Mouse (Mus musculus) liver, embryonic 14.5 days (tissue): ENCODE measurements around the gene Snu13. TPM values are rescaled to one million over a fixed set of nuclear protein-coding genes. Genes with fewer than 3 reads are reported as not detected.

Source experiments
- ATAC-seq: fragments of 200-750 bp; cut with Nextera tagmentation; 2 replicates; pipeline ENCODE4 v1.8.0; 2017; ENCODE audit warnings: moderate number of reproducible peaks, mild to moderate bottlenecking, moderate library complexity; ENCODE audit not compliant: insufficient read depth
- DNase-seq, 3 experiments: peaks; one replicate each; pipeline ENCODE4 v3.0.0-alpha.2; 2012 to 2013; ENCODE audit warnings: low read depth in 3 of 3, low spot score in 3 of 3
- H3K27ac ChIP-seq: fragments of 300-500 bp; sonication (generic); 2 replicates; pipeline ENCODE4 v1.5.1; 2014; ENCODE audit warnings: moderate library complexity, mild to moderate bottlenecking, control low read depth, inconsistent platforms
- H3K27me3 ChIP-seq: fragments of 300-500 bp; sonication (generic); 2 replicates; pipeline ENCODE4 v1.6.1; 2014; ENCODE audit warnings: mild to moderate bottlenecking, low read length, moderate library complexity; ENCODE audit not compliant: control insufficient read depth, insufficient read depth
- H3K36me3 ChIP-seq: fragments of 300-500 bp; sonication (generic); replicated peaks from 2 replicates; pipeline ENCODE4 v1.6.1; 2014; ENCODE audit warnings: low read depth; ENCODE audit not compliant: control insufficient read depth, insufficient read depth
- H3K4me1 ChIP-seq, 2 experiments: fragments of 200-500 bp in 1 of 2; fragments of 300-500 bp in 1 of 2; sonication (generic) in 1 of 2; replicated peaks; 2 replicates each; pipeline ENCODE4 v1.6.1; 2012 to 2014; ENCODE audit warnings: antibody characterized with exemption in 1 of 2, inconsistent platforms in 1 of 2, low read length in 1 of 2; ENCODE audit not compliant: control insufficient read depth in 2 of 2, insufficient read depth in 2 of 2
- H3K4me2 ChIP-seq: fragments of 300-500 bp; sonication (generic); 2 replicates; pipeline ENCODE4 v1.6.1; 2014; ENCODE audit warnings: low read depth, mild to moderate bottlenecking, control low read depth, moderate library complexity
- H3K4me3 ChIP-seq, 2 experiments: fragments of 200-500 bp in 1 of 2; fragments of 300-500 bp in 1 of 2; sonication (generic) in 1 of 2; 2 replicates each; pipeline ENCODE4 v1.5.1; 2012 to 2014; ENCODE audit warnings: low read depth in 2 of 2, low read length in 2 of 2, mild to moderate bottlenecking in 2 of 2, control low read depth in 1 of 2, inconsistent platforms in 1 of 2, moderate library complexity in 1 of 2; ENCODE audit not compliant: insufficient read depth in 1 of 2
- H3K9ac ChIP-seq: fragments of 300-500 bp; sonication (generic); replicated peaks from 2 replicates; pipeline ENCODE4 v1.6.1; 2014; ENCODE audit warnings: mild to moderate bottlenecking, control low read depth, moderate library complexity
- H3K9me3 ChIP-seq: fragments of 300-500 bp; sonication (generic); 2 replicates; pipeline ENCODE4 v1.6.1; 2016; ENCODE audit warnings: low read length, mixed read lengths; ENCODE audit not compliant: control insufficient read depth
- CTCF ChIP-seq: IDR thresholded peaks from 2 replicates; pipeline ENCODE4 v1.5.1; 2016; ENCODE audit warnings: antibody characterized with exemption, low read depth, control low read depth
- EP300 ChIP-seq: IDR thresholded peaks from 2 replicates; pipeline ENCODE4 v1.6.1; 2016; ENCODE audit warnings: antibody characterized with exemption, low read depth
- WGBS: fragments of 180-500 bp; shearing (Covaris S2); extraction: QIAGEN DNeasy Blood & Tissue Kit; methylation state at CpG from one replicate; pipeline ENCODE4 v1.1.7; 2014; ENCODE audit not compliant: insufficient replicate concordance; 5-methylcytosine and 5-hydroxymethylcytosine counted together
- polyA plus RNA-seq, 2 experiments: library from polyadenylated mRNA; depleted of rRNA in 1 of 2; stranded (reverse) in 1 of 2; unstranded in 1 of 2; fragments of >200 nt; fragmentation: Nextera tagmentation in 1 of 2; extraction: Ambion mirVana in 1 of 2; gene quantifications; 2 replicates each; pipeline versions ENCODE4 v1.2.1 to v1.2.3; 2012 to 2014

The Snu13 gene
- polyA plus RNA-seq, 2 experiments, result 83.1 to 187 TPM

GRCm38 (mm10) chr15:82027726-82028125 lies 19.7 kb downstream of the Snu13 start:
- peaks cover 68% of the 10 kb centered on the region for H3K36me3 ChIP-seq
- DNase-seq, result no peak
- WGBS, result 72% methylated on average over 7 of the region's 7 CpGs

GRCm38 (mm10) chr15:82027276-82027675 lies 20.1 kb downstream of the Snu13 start:
- H3K4me1 ChIP-seq, result no peaks in the 10 kb centered on the region
- 80% methylated on average over 7 of the region's 7 CpGs for WGBS
- no peaks in the 10 kb centered on the region for H3K27me3 ChIP-seq
- DNase-seq, result no peak
- no peaks in the 10 kb centered on the region for H3K9me3 ChIP-seq
- no peak overlapping the region for H3K4me2 ChIP-seq
- no peak for TF ChIP-seq CTCF
- TF ChIP-seq EP300, result no peak
- H3K36me3 ChIP-seq, result peaks cover 64% of the 10 kb centered on the region
- no peak overlapping the region for H3K4me3 ChIP-seq
- ATAC-seq, result no peak
- H3K27ac ChIP-seq, result no peak overlapping the region
- no peak overlapping the region for H3K9ac ChIP-seq

More at GRCm38 (mm10) chr15:82027726-82028125, 19.7 kb downstream of the Snu13 start:
- Histone ChIP-seq H3K4me1 (no peaks in the 10 kb centered on the region), H3K27me3 (no peaks in the 10 kb centered on the region), H3K4me2 (no peak overlapping the region), H3K9me3 (no peaks in the 10 kb centered on the region), H3K9ac (no peak overlapping the region), H3K27ac (no peak overlapping the region), H3K4me3 (no peak overlapping the region)
- no peak for TF ChIP-seq CTCF
- no peak for TF ChIP-seq EP300
- ATAC-seq, result no peak

GRCm38 (mm10) chr15:82023965-82024635 lies 23.3 kb downstream of the Snu13 start:
- H3K36me3 ChIP-seq, result peaks cover 45% of the 10 kb centered on the region
- no peak for ATAC-seq
- H3K9me3 ChIP-seq, result no peaks in the 10 kb centered on the region
- no peak overlapping the region for H3K4me3 ChIP-seq
- H3K4me2 ChIP-seq, result no peak overlapping the region
- no peak for DNase-seq
- H3K27me3 ChIP-seq, result no peaks in the 10 kb centered on the region
- H3K9ac ChIP-seq, result no peak overlapping the region
- H3K27ac ChIP-seq, result no peak overlapping the region
- WGBS, result 83% methylated on average over 6 of the region's 6 CpGs
- peaks cover 0 to 1% of the 10 kb centered on the region in 2 experiments; a peak in 2 of 4 replicates for H3K4me1 ChIP-seq
- TF ChIP-seq CTCF (no peak), EP300 (no peak)

- ATAC-seq (no peak), DNase-seq (no peak)
- Histone ChIP-seq H3K9ac (no peak overlapping the region), H3K36me3 (peaks cover 42% of the 10 kb centered on the region), H3K9me3 (no peaks in the 10 kb centered on the region), H3K4me1 (peaks cover 0 to 6% of the 10 kb centered on the region in 2 experiments; a peak in 3 of 4 replicates), H3K4me3 (no peak overlapping the region), H3K4me2 (no peak overlapping the region), H3K27ac (no peak overlapping the region), H3K27me3 (no peaks in the 10 kb centered on the region)
- WGBS, result 77% methylated on average over 13 of the region's 13 CpGs
- TF ChIP-seq EP300 (no peak), CTCF (no peak)
Measured at GRCm38 (mm10) chr15:82022535-82023088, 24.8 kb downstream of the Snu13 start.

GRCm38 (mm10) chr15:82019288-82019687 lies 28.1 kb downstream of the Snu13 start:
- no peak overlapping the region for H3K27ac ChIP-seq
- H3K4me1 ChIP-seq, result peaks cover 2 to 17% of the 10 kb centered on the region in 2 experiments
- no peak for ATAC-seq
- H3K27me3 ChIP-seq, result no peaks in the 10 kb centered on the region
- peaks cover 14% of the 10 kb centered on the region for H3K36me3 ChIP-seq
- H3K9ac ChIP-seq, result no peak overlapping the region
- DNase-seq, result no peak
- TF ChIP-seq EP300, result no peak
- TF ChIP-seq CTCF, result no peak
- no peak overlapping the region for H3K4me2 ChIP-seq
- H3K9me3 ChIP-seq, result no peaks in the 10 kb centered on the region
- H3K4me3 ChIP-seq, result no peak overlapping the region
- 75% methylated on average over 3 of the region's 3 CpGs for WGBS
